Mouse (Mus musculus) bone marrow macrophage, adult 2 months (primary cell): ENCODE data around the gene Sesn3. TPM values are rescaled to one million over a fixed set of nuclear protein-coding genes. Genes with fewer than 3 reads are reported as not detected.

Experiments
- H3K27ac ChIP-seq: 2 replicates; pipeline ENCODE4 v1.5.1; 2012; ENCODE audit warnings: low read depth, low read length; ENCODE audit not compliant: insufficient read depth
- H3K4me1 ChIP-seq: 2 replicates; pipeline ENCODE4 v1.6.1; 2012; ENCODE audit warnings: low read length; ENCODE audit not compliant: control insufficient read depth, insufficient read depth
- H3K4me3 ChIP-seq: 2 replicates; pipeline ENCODE4 v1.5.1; 2012; ENCODE audit warnings: mild to moderate bottlenecking, low read length, moderate library complexity; ENCODE audit not compliant: insufficient read depth
- CTCF ChIP-seq: IDR thresholded peaks from 2 replicates; pipeline ENCODE4 v1.5.1; 2012; ENCODE audit warnings: low read depth, mild to moderate bottlenecking, low read length, moderate library complexity
- POLR2A ChIP-seq: IDR thresholded peaks from 2 replicates; pipeline ENCODE4 v1.6.1; 2012; ENCODE audit warnings: mild to moderate bottlenecking, low read depth, low read length, borderline replicate concordance
- polyA plus RNA-seq: library from polyadenylated mRNA; stranded (reverse); fragments of >200 nt; gene quantifications from 2 replicates; pipeline ENCODE4 v1.2.4, GENCODE M21; 2012; ENCODE audit not compliant: missing spikeins, insufficient read depth, insufficient read length

Gene Sesn3
- polyA plus RNA-seq, 1 experiment = 3.6 TPM

DNA sequence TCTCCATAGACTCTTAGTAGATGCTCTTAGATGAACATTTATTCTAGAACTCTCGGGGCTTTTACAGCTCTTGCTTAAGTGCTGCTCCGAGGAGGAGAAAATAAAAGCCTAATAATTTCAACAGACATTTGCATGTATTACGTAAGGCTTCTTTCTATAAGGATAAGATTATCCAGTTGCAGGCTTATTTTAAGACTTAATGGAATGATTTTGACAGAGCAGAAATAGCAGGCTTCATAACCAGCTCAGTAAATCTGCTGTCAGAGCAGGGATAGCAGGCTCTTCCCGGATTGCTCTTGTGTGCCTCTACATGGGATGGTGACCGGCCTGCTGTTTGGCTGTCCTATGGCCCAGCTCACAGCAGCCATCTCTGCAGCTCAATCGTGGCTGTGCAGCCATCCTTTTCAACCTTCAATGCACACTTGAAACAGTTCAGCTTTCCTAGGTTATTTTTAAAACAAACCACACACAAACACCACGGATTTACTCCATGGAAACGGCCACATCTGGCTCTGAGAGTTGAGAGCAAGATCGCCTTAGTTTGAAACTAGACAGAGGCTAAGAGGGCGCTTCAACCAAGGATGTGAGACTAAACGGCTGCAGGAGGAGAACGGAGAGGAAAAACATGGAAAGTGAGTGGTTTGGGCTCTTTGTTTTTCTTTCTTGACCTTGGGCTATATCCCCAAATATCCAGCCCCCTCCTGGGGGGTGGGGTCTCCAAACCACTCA lies 27.2 kb upstream of the Sesn3 start:
- no peak overlapping the region for H3K4me3 ChIP-seq
- TF ChIP-seq CTCF (no peak), POLR2A (no peak)
- H3K4me1 ChIP-seq = peaks cover 4% of the 10 kb centered on the region; the same call in 1 of the 2 replicates
- no peak overlapping the region for H3K27ac ChIP-seq

DNA sequence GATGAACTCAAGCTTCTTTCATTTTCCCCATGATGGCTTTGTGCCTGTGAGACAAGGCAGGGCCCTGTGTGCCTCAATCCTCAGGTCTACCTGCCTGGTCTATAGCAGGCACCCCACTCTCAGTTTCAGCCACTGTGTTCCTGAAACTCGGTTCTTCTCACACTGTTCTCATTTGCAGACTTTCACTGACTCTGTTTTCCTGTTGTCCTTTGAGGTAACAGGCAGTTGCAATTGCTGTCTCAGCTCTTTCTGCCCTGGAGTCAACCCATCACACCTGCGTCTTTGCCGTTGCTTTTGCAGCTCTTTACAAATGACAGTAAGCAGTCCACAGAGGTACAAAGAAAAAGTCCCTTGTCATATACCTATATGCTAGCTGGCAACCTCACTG lies 26.7 kb upstream of the Sesn3 start:
- H3K27ac ChIP-seq = no peak overlapping the region
- TF ChIP-seq POLR2A (no peak), CTCF (no peak)
- peaks cover 4% of the 10 kb centered on the region; the same call in 1 of the 2 replicates for H3K4me1 ChIP-seq
- no peak overlapping the region for H3K4me3 ChIP-seq

DNA sequence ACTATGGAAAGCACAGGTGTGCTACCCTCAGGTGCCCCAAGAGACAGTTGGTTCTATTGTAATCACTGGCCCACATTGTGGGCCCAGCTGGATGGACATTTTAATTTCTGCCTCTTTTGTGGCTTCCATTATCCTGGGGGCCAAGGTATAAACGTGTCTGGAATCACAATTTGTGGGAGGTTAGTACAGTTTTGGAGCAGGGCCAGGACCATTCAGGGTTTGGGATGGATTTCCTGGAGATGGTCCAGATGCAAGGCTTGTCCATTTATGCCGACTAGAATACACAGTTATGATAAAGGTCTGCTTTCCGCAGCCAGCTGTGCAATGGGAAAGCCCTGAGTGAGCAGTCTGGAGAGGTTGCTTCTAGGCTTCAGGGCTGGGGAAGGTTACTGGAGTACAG lies 13.7 kb upstream of the Sesn3 start:
- Histone ChIP-seq H3K4me3 (no peak overlapping the region), H3K27ac (no peak overlapping the region), H3K4me1 (no peaks in the 10 kb centered on the region)
- no peak for TF ChIP-seq POLR2A
- TF ChIP-seq CTCF = no peak

DNA sequence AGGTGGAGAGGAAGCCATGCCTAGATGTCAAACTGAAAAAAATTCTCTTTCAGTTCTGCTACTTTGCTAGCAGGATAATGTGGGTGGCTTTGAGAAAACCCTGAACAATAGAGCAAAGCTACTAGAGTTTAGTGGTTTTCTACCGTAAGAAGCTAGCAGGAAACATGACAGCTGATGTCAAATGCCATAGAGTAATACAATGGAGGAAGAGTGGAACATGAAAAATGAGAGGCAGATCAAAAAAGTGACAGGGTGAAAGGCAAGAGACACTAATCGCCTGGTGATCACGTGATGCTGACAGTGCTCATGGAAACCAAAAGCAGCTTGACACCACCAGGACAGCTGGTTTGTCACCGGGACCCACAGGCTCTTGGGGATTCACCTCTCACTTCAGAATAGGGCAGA lies 12.3 kb upstream of the Sesn3 start:
- Histone ChIP-seq H3K4me3 (no peak overlapping the region), H3K27ac (no peak overlapping the region)

DNA sequence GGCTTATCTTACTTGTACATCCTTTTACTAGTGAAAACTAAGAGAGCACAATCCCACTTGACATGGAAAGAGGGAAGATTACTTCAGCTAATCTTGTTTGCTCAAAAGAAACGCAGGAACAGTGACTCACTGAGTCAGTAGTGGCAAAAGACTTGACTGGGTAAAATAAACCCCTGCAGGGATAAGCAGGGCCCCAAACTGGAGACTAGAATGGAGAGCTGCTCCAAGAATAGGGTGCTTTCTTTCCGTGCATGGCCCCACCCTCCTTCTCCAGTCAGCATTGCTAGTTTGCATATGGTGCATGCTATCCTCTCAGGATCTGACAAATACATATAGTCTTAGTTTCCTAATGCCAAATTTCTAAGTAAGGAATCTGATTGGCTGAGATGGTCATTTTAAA lies 8.4 kb upstream of the Sesn3 start:
- H3K4me1 ChIP-seq = no peaks in the 10 kb centered on the region
- H3K27ac ChIP-seq = no peak overlapping the region
- no peak overlapping the region for H3K4me3 ChIP-seq
- TF ChIP-seq CTCF (no peak), POLR2A (no peak)

More for the DNA sequence above, 12.3 kb upstream of the Sesn3 start:
- TF ChIP-seq CTCF = no peak
- no peak for TF ChIP-seq POLR2A
- H3K4me1 ChIP-seq = no peaks in the 10 kb centered on the region

DNA sequence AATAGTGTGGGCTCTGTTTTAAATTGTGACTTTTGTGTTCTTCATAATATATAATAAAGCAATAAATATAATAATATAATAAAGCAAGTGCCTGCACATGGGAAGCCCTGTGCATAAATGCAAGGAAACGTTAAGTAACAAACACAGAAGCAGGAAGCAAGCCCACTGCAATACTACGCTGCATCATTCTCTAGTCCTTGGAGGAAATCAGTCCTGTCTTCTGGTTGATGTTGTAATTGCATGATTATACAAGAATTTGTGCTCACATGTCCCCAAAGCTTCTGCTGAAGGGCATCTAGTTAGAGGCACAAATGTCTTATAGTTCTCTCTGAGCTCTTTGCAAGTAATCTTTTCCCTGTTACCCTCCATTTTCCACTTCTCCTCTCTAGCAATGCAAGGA lies 6.3 kb upstream of the Sesn3 start:
- no peak overlapping the region for H3K4me3 ChIP-seq
- TF ChIP-seq CTCF (no peak), POLR2A (no peak)
- no peak overlapping the region for H3K27ac ChIP-seq
- no peaks in the 10 kb centered on the region for H3K4me1 ChIP-seq

DNA sequence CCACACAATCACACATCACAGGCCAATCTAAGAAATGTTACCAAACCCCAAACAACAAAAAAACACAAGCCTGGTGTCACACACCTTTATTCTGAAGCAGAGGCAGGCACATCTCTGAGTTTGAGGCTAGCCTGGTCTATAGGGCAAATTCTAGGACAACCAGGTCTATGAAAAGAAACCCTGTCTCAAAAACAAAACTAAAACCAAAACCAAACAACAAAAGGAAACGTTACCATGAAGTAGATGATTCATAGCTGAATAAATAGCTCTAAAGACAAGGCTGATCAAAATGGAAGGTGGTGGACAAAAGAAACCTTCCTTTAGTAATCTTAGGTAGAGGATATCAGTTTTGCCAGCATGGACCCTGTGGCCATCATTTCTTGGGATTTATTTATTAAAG lies 1.9 kb upstream of the Sesn3 start:
- Histone ChIP-seq H3K27ac (no peak overlapping the region), H3K4me3 (no peak overlapping the region), H3K4me1 (no peaks in the 10 kb centered on the region)
- TF ChIP-seq POLR2A (no peak), CTCF (no peak)

DNA sequence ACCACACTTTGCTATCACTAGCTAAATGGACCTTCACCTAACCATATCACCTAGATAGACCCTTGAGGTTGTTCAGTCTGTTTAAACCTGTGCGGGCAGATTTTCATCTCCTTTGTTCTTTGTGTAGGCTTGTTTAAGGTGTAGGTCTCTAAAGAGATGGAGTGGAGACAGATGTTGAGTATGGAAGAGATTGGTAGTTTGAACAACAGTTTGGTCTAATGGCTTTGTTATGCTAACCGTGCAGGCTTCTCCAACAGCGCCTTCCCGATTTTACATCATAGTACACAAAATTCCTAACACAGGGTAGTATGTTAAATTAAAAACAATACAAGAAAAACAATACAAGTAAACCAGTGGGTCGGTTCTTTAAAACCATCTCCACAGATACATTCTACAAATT lies 281 bp upstream of the Sesn3 start:
- Histone ChIP-seq H3K27ac (no peak overlapping the region), H3K4me1 (no peaks in the 10 kb centered on the region), H3K4me3 (no peak overlapping the region)
- TF ChIP-seq CTCF (no peak), POLR2A (no peak)

DNA sequence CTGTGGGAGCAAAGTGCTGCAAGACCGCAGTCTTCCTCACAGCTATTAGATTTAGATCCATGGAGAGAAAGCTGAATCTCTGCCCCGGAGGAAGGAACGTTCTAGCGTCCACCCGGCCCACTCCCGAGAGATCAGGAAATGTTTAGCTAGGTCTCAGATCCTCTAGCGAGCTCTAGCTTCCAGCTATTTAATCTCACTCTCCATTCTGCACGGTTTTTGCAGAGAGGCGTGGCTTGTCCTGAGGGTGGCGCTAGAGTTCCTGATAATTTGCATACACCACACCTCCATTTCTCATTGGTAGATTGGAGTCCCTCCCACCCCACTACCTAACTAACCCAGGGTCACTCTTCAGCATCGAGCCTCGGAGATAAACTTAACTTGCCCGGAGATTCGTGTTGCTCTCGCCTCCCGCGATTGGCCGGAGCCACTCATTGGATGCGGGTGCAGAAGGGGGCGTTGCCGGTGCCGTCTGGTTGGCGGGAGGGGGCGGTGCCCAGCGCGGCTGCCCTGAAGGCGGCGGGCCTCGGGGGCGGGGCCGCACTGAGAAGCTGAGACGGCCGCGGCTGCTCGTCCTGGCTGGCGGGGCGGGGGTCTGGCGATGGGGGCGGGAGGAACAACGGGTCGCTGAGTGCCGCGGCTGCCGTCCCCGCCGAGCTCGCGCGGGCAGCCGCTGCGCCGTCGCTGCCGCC lies 1.1 kb downstream of the Sesn3 start:
- TF ChIP-seq CTCF = no peak; the same call in 1 of the 2 replicates
- no peak for TF ChIP-seq POLR2A
- Histone ChIP-seq H3K4me1 (no peaks in the 10 kb centered on the region), H3K4me3 (peak overlapping the region; percentile 75), H3K27ac (no peak overlapping the region)

DNA sequence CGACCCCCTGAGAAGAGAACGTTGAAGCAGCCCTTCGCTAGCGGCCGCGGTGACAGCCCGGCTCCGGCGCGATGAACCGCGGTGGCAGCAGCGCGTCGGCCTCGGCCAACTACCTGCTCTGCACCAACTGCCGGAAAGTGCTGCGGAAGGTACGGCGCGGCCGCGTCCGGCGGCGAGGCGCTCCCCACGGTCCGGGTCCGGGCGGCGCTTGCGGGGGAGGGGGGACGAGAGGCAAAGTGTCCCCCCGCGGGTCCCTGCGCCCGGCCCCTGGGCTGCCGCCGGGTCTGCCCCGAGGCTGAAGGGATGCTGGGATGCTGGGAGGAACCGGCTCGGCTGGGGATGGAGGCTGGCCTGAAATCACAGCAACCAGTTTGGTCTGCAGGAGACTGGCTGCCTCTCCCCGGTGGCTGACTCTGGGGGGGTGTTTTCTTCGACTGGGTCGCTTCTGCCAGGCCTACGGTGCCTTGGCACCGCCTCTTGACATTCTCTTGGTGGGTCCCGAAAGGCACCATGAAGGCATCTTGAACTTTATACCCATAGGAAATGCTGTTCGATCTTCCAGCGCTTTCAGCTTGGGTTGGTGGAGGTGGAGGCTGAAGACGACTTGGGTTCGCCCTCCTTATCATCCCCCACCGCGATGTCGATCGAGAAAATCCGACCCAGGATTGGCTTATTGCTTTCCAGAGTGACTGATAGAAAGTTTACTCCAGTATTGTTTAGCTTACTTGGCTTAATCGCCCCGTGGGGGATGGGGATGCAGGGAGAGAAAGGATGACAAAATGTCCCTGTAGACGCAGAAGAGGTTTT lies 1.8 kb downstream of the Sesn3 start:
- TF ChIP-seq CTCF (no peak), POLR2A (no peak)
- Histone ChIP-seq H3K4me1 (no peaks in the 10 kb centered on the region), H3K27ac (no peak overlapping the region), H3K4me3 (peak overlapping the region; percentile 75)
